Mouse (Mus musculus): ENCODE results near the gene Rpl29. TPM values are rescaled to one million over a fixed set of nuclear protein-coding genes. Genes with fewer than 3 reads are reported as not detected.

The Rpl29 gene
- polyA plus RNA-seq (2017; shearing (Covaris generic)) = 1,000 to 10,000 TPM; 1,038 to 1,832 (median 1,102) TPM

GRCm38 (mm10) chr9:106429221-106430014 lies at the start of gene Rpl29:
Gene Rpl29 (plus strand): TSS chr9:106429454.
- ATAC-seq = peak; percentile 94

DNA sequence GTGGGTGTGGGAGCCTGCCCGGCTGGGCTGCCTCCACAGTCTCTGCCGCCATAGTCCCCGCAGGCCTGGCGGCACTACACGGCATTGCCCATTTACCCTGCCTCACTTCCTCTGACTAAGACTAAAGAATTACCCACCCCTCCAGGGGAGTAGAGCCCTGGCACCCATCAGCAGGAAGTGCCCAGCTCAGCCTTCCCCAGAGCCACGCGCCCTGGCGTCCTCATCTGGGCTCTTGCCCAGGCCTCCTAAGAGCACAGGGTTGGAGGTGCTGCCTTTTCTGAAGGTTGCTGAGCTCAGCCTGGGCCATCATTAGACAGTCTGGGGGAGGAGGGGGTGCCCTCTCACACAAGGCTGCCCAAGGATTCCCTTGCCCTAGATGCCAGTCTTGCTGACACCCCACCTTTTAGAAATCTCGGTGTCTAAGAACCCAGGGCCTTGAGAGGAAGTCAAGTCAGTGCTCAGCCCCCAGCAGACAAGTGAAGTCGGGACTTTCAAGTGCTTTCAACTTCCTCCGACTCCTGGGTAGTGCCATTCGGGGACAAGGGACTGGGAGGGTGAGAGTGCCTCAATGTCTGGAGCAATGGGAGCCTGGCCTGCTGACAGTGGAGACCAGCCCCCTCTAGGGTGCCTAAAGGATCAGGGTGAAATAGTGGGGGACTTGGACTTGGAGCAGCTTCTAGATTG lies 42.9 kb upstream of the Rpl29 start:
- peak; percentile 73 for ATAC-seq

DNA sequence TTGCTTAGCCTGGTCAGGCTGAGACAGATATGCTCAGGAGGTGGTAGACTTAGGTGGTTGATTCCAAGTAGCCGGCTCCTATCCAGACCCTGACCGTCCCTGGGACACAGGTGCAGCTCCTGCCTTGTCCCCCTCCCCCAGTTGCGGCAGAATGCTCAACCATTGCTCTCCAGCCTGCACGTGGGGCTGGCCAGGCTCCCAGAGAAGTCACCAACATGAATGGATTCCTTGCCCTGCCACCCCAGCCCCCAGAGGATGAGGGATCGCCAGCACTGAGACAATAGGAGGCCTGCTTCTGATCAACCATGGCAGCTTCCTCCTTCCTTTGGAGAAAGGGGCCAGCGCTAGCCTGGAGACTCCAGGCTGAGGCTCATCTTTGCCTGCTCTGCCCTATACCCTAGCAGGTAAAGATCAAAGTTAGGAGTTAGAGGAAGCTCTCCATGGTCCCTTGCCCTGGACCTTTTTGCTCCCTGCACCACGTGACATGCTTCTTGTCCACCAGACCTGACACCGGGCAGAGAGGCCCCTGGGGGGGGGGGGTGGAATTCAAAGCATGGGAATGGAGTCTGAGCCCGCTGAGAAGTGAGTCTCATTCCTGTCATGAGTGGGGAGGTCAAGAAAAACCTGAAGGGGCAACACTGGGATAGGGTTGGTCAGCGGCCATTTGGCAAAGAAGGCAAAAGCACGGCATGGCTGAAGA lies 36.3 kb upstream of the Rpl29 start:
- ATAC-seq = no peak

DNA sequence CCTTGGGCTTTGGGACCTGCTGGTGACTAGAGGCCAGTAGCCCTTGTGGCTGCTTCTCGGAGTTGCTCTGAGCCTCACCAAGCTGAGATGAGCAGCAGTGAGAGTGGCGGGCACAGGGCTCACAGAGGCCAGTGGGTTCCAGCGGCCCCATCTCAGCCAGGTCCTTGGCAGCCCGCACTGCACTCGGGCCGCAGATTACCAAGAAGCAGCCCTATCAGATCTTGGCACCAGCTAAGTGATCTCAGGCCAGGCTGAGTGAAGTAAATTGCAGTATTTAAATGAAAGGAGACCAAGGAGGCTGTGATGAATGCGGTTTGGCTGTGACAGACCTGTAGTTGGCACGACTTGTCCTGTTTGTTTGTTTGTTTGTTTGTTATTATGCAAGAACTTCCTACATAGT lies 35.7 kb upstream of the Rpl29 start:
- no peak for ATAC-seq

DNA sequence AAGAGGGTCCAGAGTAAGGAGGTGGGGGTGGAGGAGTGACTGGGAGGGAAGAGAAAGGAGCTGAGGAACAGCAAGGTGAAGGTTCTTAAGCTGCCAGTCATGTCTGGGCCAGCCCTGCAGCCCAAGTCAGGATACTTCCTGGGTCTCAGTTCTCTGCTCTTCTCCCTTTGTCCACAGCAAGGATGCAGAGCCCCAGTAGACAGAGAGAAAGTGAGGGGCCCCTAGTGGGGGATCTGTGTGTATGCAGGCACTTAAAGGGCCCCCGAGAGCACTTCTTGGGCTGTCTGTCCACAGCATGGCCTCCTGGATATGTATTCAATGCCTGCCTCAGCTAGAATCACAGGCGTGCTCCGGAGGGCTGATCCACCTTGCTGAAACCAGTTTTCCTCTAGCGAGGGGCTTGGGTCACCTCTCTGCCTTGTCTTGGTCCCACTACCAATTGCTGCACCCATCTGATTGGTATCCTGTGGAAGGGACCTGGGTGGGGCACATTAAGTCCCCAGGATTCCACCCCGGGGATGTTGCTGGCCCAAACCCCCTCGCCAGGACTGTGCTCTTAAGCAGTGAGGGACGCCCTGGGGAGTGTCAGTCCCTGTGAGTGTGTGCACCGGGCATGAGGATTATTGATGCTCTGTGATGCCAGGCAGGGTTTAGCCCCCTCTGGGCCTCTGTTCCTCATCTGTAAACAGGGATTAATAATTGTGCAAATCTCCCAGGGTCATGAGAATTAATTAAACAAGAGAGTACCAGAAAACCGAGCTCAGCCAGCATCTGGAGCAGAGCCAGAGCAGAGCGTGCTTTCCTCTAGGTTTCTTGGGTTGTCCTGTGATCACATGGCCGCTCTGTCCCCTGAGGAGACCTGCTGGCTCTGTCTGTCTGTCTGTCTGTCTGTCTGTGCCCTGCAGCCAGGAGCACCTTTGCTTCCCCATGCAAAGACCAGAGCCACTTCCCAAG lies 34.3 kb upstream of the Rpl29 start:
- ATAC-seq = peak; percentile 61

DNA sequence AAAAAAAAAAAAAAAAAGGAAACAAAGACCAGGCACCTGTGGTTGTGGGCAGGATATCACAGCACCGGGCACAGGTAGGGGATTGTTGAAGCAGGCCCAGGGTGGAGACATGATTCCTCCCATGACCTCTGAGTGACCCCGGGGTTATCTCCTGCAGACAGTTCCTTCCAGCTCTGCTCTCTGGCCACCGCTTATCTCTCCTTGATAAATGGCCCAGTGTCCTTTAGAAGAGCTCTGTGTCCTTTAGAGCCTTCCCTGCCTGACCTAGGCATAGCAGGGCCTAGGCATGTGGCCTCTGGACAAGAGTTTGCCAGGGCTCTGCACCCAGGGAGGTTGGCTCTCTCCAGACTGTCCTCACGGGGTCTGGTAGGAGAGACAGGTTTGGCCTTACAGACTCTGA lies 31.5 kb upstream of the Rpl29 start:
- ATAC-seq = no peak

DNA sequence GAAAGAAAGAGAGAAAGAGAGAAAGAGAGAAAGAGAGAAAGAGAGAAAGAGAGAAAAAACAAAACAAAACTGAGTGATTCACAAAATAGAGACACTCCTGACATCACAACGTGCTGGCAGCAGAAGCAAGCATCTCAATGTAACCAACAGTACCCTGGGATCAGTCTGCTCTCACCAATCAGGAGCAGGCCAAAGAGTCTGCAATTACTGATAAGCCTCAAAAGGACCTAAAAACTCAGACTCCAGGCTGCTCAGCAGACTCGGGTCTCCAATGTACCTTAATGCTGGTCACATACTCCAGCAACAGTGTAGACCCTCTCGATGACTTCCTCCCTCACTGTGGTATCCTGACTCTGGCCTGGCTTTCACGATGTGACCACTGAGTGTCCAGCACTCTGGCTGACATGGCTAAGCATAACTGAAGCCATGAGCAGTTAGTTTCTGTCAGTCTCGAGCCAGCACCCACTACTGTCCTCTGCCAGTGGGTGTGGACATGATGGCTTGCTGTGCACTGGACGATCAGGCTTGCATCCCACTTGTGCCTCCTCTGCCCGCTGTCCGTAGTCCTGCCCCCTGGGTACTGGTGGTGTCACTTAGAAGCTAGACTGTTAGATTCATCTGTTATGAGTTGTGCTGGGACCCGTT lies 30.5 kb upstream of the Rpl29 start:
- ATAC-seq = no peak

- no peak for ATAC-seq
These were observed 29.4 kb upstream of the Rpl29 start for GRCm38 (mm10) chr9:106399808-106400207.

- ATAC-seq = no peak
These were observed 27.1 kb upstream of the Rpl29 start for GRCm38 (mm10) chr9:106402149-106402548.

GRCm38 (mm10) chr9:106402607-106403375 lies 26.5 kb upstream of the Rpl29 start:
- ATAC-seq = no peak

- no peak for ATAC-seq
These were observed 24.0 kb upstream of the Rpl29 start for GRCm38 (mm10) chr9:106405275-106405674.

DNA sequence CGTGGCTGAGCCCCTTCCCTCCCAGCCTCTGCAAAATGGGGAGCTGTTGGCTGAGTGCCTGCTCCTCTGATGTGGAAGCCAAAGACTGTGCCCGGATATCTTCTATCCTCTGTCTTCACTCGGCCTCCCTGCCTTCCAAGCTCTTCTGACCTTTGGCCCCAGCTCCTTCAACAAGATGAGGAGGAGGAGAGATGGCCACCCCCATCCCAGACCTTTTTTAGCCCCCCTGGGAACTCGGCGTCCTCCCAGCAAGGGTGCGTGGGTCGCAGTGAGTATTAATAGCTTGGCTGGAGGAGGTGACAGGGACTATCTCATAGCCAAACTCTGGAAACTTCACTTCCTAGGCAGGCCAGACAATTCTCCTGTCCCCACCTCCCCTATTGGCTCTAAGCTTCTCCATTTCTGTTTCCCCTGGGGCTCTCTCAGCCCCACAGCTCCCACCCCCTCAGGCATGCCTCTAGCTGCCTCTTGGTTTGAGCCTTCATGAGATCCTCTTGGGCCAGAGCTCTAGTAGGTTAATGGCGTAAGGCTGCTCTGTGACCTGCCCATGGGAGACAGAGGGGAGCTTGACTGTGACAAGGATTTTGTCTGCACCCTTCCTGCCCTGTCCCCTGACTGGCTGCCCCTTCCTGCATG lies 22.7 kb upstream of the Rpl29 start:
- ATAC-seq = no peak

DNA sequence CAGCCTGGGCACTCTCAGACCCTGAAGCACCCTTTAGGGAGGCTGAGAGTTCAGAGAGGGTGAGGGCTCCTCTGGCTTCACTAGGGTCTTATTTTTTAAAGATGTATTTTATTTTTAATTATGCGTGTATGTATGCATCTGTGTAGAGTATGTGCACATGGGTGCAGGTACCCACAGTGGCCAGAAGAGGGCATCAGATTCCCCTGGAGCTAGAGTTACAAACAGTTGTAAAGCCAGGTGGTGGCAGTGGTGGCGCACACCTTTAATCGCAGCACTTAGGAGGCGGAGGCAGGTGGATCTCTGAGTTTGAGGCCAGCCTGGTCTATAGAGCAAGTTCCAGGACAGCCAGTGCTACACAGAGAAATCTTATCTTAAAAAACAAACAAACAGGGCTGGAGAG lies 20.2 kb upstream of the Rpl29 start:
- ATAC-seq = no peak

DNA sequence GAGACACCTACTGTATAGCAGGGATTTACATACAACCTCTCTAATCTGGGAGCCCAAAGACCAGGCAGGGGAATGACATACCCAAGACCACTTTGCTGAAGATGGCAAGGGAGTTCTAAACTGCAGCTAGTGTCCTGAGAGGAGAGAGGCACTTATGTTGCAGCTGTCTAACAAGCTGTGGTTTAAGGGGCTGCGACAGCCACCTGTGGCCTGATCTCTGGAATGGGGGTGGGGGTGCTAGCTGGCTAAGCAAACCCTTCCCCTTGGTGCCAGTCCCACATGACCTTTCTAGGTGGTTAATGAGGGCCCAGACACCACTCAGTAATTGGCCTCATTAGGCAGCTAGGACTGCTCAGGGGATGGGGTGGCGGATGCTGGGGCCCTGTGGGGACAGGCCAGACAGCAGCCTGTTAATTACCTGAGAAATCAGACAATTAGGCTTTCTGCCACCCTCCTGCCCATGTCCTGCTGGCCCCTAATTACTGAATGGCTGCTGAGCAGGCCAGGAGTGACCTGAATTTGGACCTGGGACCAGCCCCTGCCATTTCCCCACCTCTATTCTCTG lies 19.1 kb upstream of the Rpl29 start:
- no peak for ATAC-seq

GRCm38 (mm10) chr9:106411091-106411594 lies 18.1 kb upstream of the Rpl29 start:
- ATAC-seq = no peak

GRCm38 (mm10) chr9:106411729-106412128 lies 17.5 kb upstream of the Rpl29 start:
- ATAC-seq = no peak

- no peak for ATAC-seq
These were observed 17.0 kb upstream of the Rpl29 start for GRCm38 (mm10) chr9:106412210-106412609.

DNA sequence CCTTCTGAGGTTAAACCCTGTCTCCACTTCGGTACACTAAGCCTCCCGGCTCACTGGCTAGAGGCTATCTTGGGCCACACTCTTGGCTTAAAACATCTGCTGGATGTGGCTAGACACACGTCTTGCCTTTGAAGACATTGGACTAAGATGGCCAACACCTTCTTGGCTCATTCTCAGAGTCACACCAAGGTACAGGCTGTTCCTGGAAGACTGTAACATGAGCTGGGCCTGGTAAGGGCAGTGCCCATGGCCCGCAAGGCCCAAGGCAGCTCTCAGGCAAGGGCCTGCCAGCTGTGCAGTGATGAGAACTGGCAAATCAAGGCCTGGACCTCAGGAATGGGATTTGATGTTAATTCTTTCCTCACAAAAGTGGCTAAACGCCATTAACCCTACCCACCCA lies 15.6 kb upstream of the Rpl29 start:
- no peak for ATAC-seq

GRCm38 (mm10) chr9:106416826-106417225 lies 12.4 kb upstream of the Rpl29 start:
- no peak for ATAC-seq

Measured in inflammation-experienced regulatory T-cells, adult 6 months (primary cell).